ENCODE assay signal across 11 mouse cellular contexts in genomic region chr10:128715559-128716537, GRCm38 (mm10). TPM values are rescaled to one million over a fixed set of nuclear protein-coding genes. Genes with fewer than 3 reads are reported as not detected.
DNase-seq lines count a peak whose midpoint lies in the region; ATAC-seq and TF ChIP-seq lines count a peak whose summit lies in the region.
"Had no signal": no experiment of that assay in that cellular context is flagged by ENCODE, and none has a peak within 500 bp of the region (broad histone marks: within the 10 kb centered on the region; RNA-seq: fewer than 3 reads in every experiment).

No protein-coding gene starts in this region.

- no peak for TF ChIP-seq POLR2A in spleen, adult 2 months (IDR thresholded peaks at IDR 0.05; ENCODE audit: low read depth, low read length)
- no peak for TF ChIP-seq POLR2A in kidney, adult 2 months (IDR thresholded peaks at IDR 0.05; ENCODE audit: low read depth, low read length)

- no peak overlapping the region for H3K4me2 ChIP-seq in liver, embryonic 13.5 days
- H3K4me2 ChIP-seq: stomach, embryonic 15.5 days had no signal

- H3K27ac ChIP-seq in liver, embryonic 13.5 days: no peak overlapping the region
- no peak overlapping the region for H3K27ac ChIP-seq in spleen, adult 2 months (ENCODE audit: insufficient read depth, low read length)
- H3K27ac ChIP-seq in kidney, adult 2 months (ENCODE audit: insufficient read depth, low read depth, low read length): no peak overlapping the region
- H3K27ac ChIP-seq: stomach, embryonic 15.5 days had no signal

- H3K36me3 ChIP-seq in E14TG2a.4 (ENCODE audit: insufficient read depth, low read length): peaks cover 37% of the 10 kb centered on the region
- H3K36me3 ChIP-seq in liver, embryonic 13.5 days: no peaks in the 10 kb centered on the region
- H3K36me3 ChIP-seq in spleen, adult 2 months (ENCODE audit: control insufficient read depth, insufficient read depth, low read length): peaks cover 19% of the 10 kb centered on the region
- H3K36me3 ChIP-seq in kidney, adult 2 months (ENCODE audit: control insufficient read depth, insufficient read depth, low read length): no peaks in the 10 kb centered on the region
- H3K36me3 ChIP-seq: stomach, embryonic 15.5 days had no signal

- peaks cover 60% of the 10 kb centered on the region for H3K4me1 ChIP-seq in E14TG2a.4 (replicated peaks; ENCODE audit: low read depth, low read length)
- no peaks in the 10 kb centered on the region for H3K4me1 ChIP-seq in liver, embryonic 13.5 days (replicated peaks)
- H3K4me1 ChIP-seq in spleen, adult 2 months (ENCODE audit: control insufficient read depth, insufficient read depth, insufficient read length): peaks cover 9% of the 10 kb centered on the region; the same call in 1 of the 2 replicates
- no peaks in the 10 kb centered on the region for H3K4me1 ChIP-seq in kidney, adult 2 months (ENCODE audit: control insufficient read depth, insufficient read depth, low read length)
- H3K4me1 ChIP-seq: stomach, embryonic 15.5 days had no signal

- TF ChIP-seq CTCF in E14TG2a.4 (conservative IDR thresholded peaks at IDR 0.05; ENCODE audit: low read length): no peak
- no peak for TF ChIP-seq CTCF in spleen, adult 2 months (IDR thresholded peaks at IDR 0.05; ENCODE audit: extremely low read depth, insufficient read depth, insufficient read length, insufficient replicate concordance)
- no peak for TF ChIP-seq CTCF in kidney, adult 2 months (conservative IDR thresholded peaks at IDR 0.05; ENCODE audit: insufficient read depth, insufficient read length, low read depth, low read length)

- no peak overlapping the region for H3K9ac ChIP-seq in liver, embryonic 13.5 days
- H3K9ac ChIP-seq: stomach, embryonic 15.5 days had no signal

- no peaks in the 10 kb centered on the region for H3K9me3 ChIP-seq in E14TG2a.4 (ENCODE audit: low read length)
- H3K9me3 ChIP-seq in liver, embryonic 13.5 days (replicated peaks): no peaks in the 10 kb centered on the region
- H3K9me3 ChIP-seq: megakaryocyte, embryonic 14.5 days; stomach, embryonic 15.5 days had no signal

- no peaks in the 10 kb centered on the region for H3K27me3 ChIP-seq in E14TG2a.4 (ENCODE audit: insufficient read depth, low read length)
- H3K27me3 ChIP-seq in liver, embryonic 13.5 days: no peaks in the 10 kb centered on the region; the same call in 1 of the 2 replicates
- no peaks in the 10 kb centered on the region for H3K27me3 ChIP-seq in spleen, adult 2 months (ENCODE audit: control insufficient read depth, insufficient read depth, low read length)
- H3K27me3 ChIP-seq in kidney, adult 2 months (replicated peaks; ENCODE audit: control insufficient read depth, insufficient read depth, low read length): no peaks in the 10 kb centered on the region
- H3K27me3 ChIP-seq: stomach, embryonic 15.5 days had no signal

- peak; percentile 44; the same call in 1 of the 2 replicates for ATAC-seq in liver, embryonic 13.5 days (ENCODE audit: low read depth)

- H3K4me3 ChIP-seq in E14TG2a.4 (replicated peaks; ENCODE audit: low read length): peak overlapping the region; percentile 37
- no peak overlapping the region for H3K4me3 ChIP-seq in liver, embryonic 13.5 days (replicated peaks)
- H3K4me3 ChIP-seq in spleen, adult 2 months (ENCODE audit: extremely low read depth, insufficient read depth, insufficient read length): no peak overlapping the region
- H3K4me3 ChIP-seq in kidney, adult 2 months (ENCODE audit: insufficient read depth, low read depth, low read length): no peak overlapping the region
- H3K4me3 ChIP-seq: megakaryocyte, embryonic 14.5 days; stomach, embryonic 15.5 days had no signal

- peak; percentile 81 for DNase-seq in 416B (ENCODE audit: low read depth)
- DNase-seq in liver, embryonic 13.5 days: no peak
- peak; percentile 65 to 67 for DNase-seq in spleen, adult 2 months (ENCODE audit: low read depth in 1 of 2, low spot score in 2 of 2)
- no peak for DNase-seq in right cerebral cortex, postnatal 25 days
- DNase-seq in kidney, adult 2 months: no peak
- DNase-seq in ovary, postnatal 14 days (ENCODE audit: low spot score): no peak
- no peak for DNase-seq in testis, postnatal 14 days (ENCODE audit: low spot score)
- DNase-seq: heart, postnatal 14 days had no signal

- WGBS in liver, embryonic 13.5 days (ENCODE audit: insufficient replicate concordance): 63% methylated on average over 19 of the region's 19 CpGs
- 35% methylated on average over 19 of the region's 19 CpGs for WGBS in spleen, adult 2 months
- 84% methylated on average over 19 of the region's 19 CpGs for WGBS in kidney, adult 2 months

RNA-seq across cellular contexts. Expression of gene Cdk2, which starts 11.0 kb away (rescaled TPM):
- 61.1 and 71.9 TPM in 2 replicates for polyA plus RNA-seq in liver, embryonic 13.5 days (2015; fragmentation: Nextera tagmentation; extraction: Ambion mirVana)
- polyA plus RNA-seq in spleen, adult 2 months (2012; rRNA removed): 19.5 and 19.8 TPM in 2 replicates
- 12.4 and 12.7 TPM in 2 replicates for polyA plus RNA-seq in kidney, adult 2 months (2012; rRNA removed)

RNA-seq across cellular contexts. Expression of gene Pmel, which starts 11.9 kb away (rescaled TPM):
- 0.30 and 0.52 TPM in 2 replicates for polyA plus RNA-seq in liver, embryonic 13.5 days (2015; fragmentation: Nextera tagmentation; extraction: Ambion mirVana)
- polyA plus RNA-seq in spleen, adult 2 months (2012; rRNA removed): 0.66 and 9.3 TPM in 2 replicates
- polyA plus RNA-seq in kidney, adult 2 months (2012; rRNA removed): 0.61 and 1.0 TPM in 2 replicates

RNA-seq across cellular contexts. Expression of gene Rab5b, which starts 19.8 kb away (rescaled TPM):
- polyA plus RNA-seq in liver, embryonic 13.5 days (2015; fragmentation: Nextera tagmentation; extraction: Ambion mirVana): 24.5 and 31.4 TPM in 2 replicates
- 43.3 and 44.4 TPM in 2 replicates for polyA plus RNA-seq in spleen, adult 2 months (2012; rRNA removed)
- polyA plus RNA-seq in kidney, adult 2 months (2012; rRNA removed): 101 and 111 TPM in 2 replicates

RNA-seq across cellular contexts. Expression of gene Dgka, which starts 28.8 kb away (rescaled TPM):
- 1.8 and 2.6 TPM in 2 replicates for polyA plus RNA-seq in liver, embryonic 13.5 days (2015; fragmentation: Nextera tagmentation; extraction: Ambion mirVana)
- 124 and 126 TPM in 2 replicates for polyA plus RNA-seq in spleen, adult 2 months (2012; rRNA removed)
- 17.4 and 24.5 TPM in 2 replicates for polyA plus RNA-seq in kidney, adult 2 months (2012; rRNA removed)

RNA-seq across cellular contexts. Expression of gene Pym1, which starts 31.8 kb away (rescaled TPM):
- polyA plus RNA-seq in liver, embryonic 13.5 days (2015; fragmentation: Nextera tagmentation; extraction: Ambion mirVana): 20.4 and 20.8 TPM in 2 replicates
- 31.7 and 34.7 TPM in 2 replicates for polyA plus RNA-seq in spleen, adult 2 months (2012; rRNA removed)
- 17.6 and 20.0 TPM in 2 replicates for polyA plus RNA-seq in kidney, adult 2 months (2012; rRNA removed)

Comparison
In these comparisons a context has a peak if more than half of its experiments do, and no peak if none do; other contexts are left out.
1. DNase-seq: peak in 416B (single experiment) and spleen, adult 2 months (2 of 2); none in liver, embryonic 13.5 days (single experiment), right cerebral cortex, postnatal 25 days (single experiment), kidney, adult 2 months (single experiment), ovary, postnatal 14 days (single experiment) and testis, postnatal 14 days (single experiment).